Mouse (Mus musculus) testis, postnatal 10 days (tissue): Measurements from ENCODE around the gene Glyr1.

Source experiments
- DNase-seq: peaks from one replicate; pipeline ENCODE4 v3.0.0; 2021; ENCODE audit warnings: low spot score

The Glyr1 gene

GRCm38 (mm10) chr16:5011285-5011684 lies 38.4 kb downstream of the Glyr1 start:
- DNase-seq, result no peak

DNA sequence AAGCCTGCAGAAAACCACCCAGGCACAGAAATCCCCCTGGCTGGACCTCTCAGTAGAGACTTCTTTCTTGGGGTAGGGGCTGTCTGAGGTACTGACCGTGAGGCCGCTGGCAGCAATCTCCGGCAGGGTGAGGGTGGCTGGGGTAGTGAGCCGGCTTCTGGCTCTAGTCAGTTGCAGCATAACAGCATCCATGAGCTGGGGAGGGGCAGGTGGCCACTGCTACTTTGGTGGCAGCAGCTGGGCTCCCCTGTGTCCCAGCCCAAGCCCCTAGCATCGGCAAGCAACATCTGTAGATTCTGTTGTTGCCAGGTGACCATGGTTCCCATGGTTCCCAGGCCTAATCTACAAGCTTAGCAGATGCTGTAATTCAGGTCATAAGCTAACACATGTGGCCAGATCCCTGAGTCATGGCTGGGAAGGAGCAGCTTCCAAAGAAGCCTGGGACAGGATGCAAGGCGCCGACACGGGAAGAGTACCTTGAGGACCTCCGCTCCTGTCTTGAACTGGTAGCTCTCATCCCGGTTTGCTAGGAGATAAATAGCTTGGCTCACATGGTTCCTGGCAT lies 39.2 kb downstream of the Glyr1 start:
- DNase-seq, result no peak

GRCm38 (mm10) chr16:5008076-5008475 lies 41.6 kb downstream of the Glyr1 start:
- no peak for DNase-seq

GRCm38 (mm10) chr16:5007492-5007891 lies 42.2 kb downstream of the Glyr1 start:
- DNase-seq, result no peak

GRCm38 (mm10) chr16:5007067-5007466 lies 42.6 kb downstream of the Glyr1 start, which contains the start of gene Smim22:
TSS of gene Smim22 (plus strand) at chr16:5007288.
- DNase-seq, result no peak

DNA sequence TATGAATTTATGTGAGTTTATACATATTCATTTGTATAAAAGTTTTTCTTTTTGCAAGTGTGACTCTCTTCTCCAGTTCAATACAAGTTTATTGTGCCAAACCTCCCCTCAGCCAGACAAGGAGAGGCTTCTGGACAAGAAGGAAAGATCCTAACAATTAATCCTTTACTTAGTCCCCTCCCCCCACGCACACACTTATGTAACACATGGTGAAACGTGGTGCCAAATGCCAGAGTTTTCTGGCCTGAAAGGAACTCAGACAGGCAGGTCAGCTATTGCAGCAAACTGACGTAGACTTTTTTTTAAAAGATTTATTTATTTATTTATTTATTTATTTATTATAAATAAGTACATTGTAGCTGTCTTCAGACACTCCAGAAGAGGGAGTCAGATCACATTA lies 49.1 kb downstream of the Glyr1 start:
- no peak for DNase-seq

GRCm38 (mm10) chr16:4998984-4999383 lies 50.7 kb downstream of the Glyr1 start:
- DNase-seq, result no peak

DNA sequence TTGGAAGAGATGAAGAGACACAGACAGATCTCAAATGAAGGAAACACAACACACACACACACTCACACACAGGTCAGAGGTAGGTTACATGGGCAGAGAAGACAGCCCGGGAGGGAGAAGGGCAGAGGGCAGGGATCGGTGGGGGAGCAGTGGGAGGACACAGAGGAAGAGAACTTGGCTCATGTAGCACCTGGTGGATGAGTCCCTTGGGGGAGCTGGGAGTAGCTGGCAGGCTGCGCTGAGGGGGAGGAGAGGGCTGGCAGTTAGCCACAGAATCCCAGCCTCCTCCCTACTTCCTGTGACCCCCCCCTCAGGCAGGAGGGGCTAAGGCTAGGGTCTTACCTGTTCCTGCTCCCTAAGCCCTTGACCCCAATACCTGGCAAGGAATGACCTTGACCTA lies 52.1 kb downstream of the Glyr1 start, which contains the start of gene Sept12:
Gene Sept12 (minus strand): TSS at position 300 of the 400 bp plus-strand sequence.
- DNase-seq, result peak; percentile 72

- DNase-seq, result no peak
These were observed 56.4 kb downstream of the Glyr1 start for GRCm38 (mm10) chr16:4993276-4993675.

- no peak for DNase-seq
These were observed 64.9 kb downstream of the Glyr1 start for GRCm38 (mm10) chr16:4984717-4985116.

- DNase-seq, result no peak
These were observed 69.8 kb downstream of the Glyr1 start for GRCm38 (mm10) chr16:4979755-4980380.

DNA sequence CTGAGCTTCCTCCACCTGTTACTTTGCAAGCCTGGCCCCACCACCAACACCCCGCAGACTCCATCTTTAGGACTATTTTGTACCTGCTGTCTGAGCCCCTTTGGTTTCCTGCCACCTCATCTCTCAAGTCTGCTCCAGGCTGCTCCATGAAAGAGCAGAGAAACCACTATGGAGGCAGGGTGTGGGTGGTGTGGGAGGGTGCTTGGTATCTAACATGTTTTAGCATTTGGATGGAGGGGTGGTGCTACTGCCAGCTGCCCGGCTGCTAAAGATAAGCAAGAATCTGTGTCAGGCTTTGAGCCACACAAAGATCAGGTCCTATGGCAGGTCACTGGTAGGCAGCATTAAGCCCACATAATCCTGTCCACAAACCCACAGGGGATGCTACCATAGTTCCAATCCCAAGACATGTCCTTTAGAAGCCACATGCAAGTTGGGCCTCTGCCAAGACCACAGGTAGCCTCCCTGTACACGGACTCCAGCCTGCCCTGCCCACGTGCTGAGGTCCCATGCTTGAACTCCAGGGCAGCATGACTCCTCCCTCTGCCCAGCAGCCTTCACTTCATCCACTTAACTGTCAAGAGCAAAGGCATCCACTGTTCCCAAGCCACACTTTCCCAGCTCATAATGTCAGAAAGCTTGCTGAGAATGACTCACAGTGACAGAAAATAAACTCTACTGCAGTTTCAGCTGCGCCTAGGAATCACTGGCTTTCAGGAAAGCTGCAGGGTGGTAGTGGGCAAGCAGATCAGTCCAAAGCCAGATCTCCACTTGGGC lies 71.2 kb downstream of the Glyr1 start:
- no peak for DNase-seq

- no peak for DNase-seq
These were observed 73.5 kb downstream of the Glyr1 start for GRCm38 (mm10) chr16:4976180-4976579.

- no peak for DNase-seq
These were observed 75.1 kb downstream of the Glyr1 start for GRCm38 (mm10) chr16:4974521-4974920.

- no peak for DNase-seq
These were observed 78.0 kb downstream of the Glyr1 start for GRCm38 (mm10) chr16:4971626-4972025.

GRCm38 (mm10) chr16:4969055-4969843 lies 80.4 kb downstream of the Glyr1 start:
- DNase-seq, result no peak

- no peak for DNase-seq
These were observed 81.2 kb downstream of the Glyr1 start for GRCm38 (mm10) chr16:4968426-4968825.

DNA sequence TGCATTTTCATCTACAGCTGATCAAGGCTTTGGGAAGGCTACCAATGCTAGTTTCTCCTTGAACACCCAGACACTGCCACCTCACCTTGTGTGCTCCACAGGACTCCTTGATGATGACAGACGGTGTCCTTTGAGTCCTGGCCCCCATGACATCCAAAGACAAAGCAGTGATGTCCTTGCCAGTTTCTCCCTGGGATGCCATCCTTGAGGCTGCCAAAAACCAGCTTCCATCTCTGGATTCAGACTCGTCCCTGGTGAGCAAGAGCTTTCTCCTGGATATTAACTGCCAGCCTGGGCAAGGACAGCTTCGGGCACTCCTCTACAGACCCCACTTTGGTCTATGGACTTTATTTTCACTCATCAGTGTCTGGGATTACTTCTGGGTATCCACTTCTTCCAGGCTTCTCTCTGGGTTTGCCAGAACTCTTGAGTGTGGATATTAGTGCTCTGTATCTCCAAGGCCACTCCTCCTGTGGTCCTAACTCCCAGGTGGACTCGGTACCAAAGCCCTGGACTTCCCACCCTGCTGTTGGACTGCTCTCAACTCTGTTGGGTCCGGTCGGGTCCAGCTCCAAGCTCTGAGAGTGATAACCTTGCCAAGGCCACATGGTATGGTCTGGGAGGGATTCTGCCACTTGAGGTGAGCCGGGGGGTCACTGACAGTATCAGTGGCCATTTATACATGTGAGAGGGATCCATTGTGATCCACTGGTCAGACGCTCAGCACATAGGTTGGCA lies 84.1 kb downstream of the Glyr1 start:
- no peak for DNase-seq

- no peak for DNase-seq
These were observed 84.8 kb downstream of the Glyr1 start for GRCm38 (mm10) chr16:4964731-4965391.
